Mouse (Mus musculus) kidney, postnatal 0 days (tissue): ENCODE results near the gene Nell1. TPM values are rescaled to one million over a fixed set of nuclear protein-coding genes. Genes with fewer than 3 reads are reported as not detected.

ENCODE experiments used
- ATAC-seq: fragments of 200-750 bp; cut with Nextera tagmentation; replicated peaks from 2 replicates; pipeline ENCODE4 v1.8.0; 2017; ENCODE audit warnings: low read depth, moderate number of reproducible peaks, moderate TSS enrichment, moderate library complexity; ENCODE audit not compliant: low FRiP score
- DNase-seq: peaks from one replicate; pipeline ENCODE4 v3.0.0-alpha.2; 2016; ENCODE audit warnings: low spot score
- H3K27ac ChIP-seq: fragments of 300-500 bp; sonication (generic); 2 replicates; pipeline ENCODE4 v1.5.1; 2014; ENCODE audit warnings: mild to moderate bottlenecking
- H3K27me3 ChIP-seq: fragments of 300-500 bp; sonication (generic); 2 replicates; pipeline ENCODE4 v1.6.1; 2014; ENCODE audit warnings: low read length, mixed read lengths; ENCODE audit not compliant: insufficient read depth
- H3K36me3 ChIP-seq: fragments of 300-500 bp; sonication (generic); 2 replicates; pipeline ENCODE4 v1.6.1; 2014; ENCODE audit warnings: low read length, mixed read lengths; ENCODE audit not compliant: insufficient read depth
- H3K4me1 ChIP-seq: fragments of 300-500 bp; sonication (generic); replicated peaks from 2 replicates; pipeline ENCODE4 v1.6.1; 2014; ENCODE audit warnings: antibody characterized with exemption, low read length, mixed read lengths; ENCODE audit not compliant: insufficient read depth
- H3K4me2 ChIP-seq: fragments of 300-500 bp; sonication (generic); 2 replicates; pipeline ENCODE4 v1.6.1; 2014; ENCODE audit warnings: mild to moderate bottlenecking, low read length, moderate library complexity, mixed read lengths
- H3K4me3 ChIP-seq: fragments of 300-500 bp; sonication (generic); replicated peaks from 2 replicates; pipeline ENCODE4 v1.5.1; 2014; ENCODE audit warnings: low read depth, low read length
- H3K9ac ChIP-seq: fragments of 300-500 bp; sonication (generic); 2 replicates; pipeline ENCODE4 v1.6.1; 2014; ENCODE audit warnings: low read depth, low read length
- H3K9me3 ChIP-seq: fragments of 300-500 bp; sonication (generic); replicated peaks from 2 replicates; pipeline ENCODE4 v1.6.1; 2016; ENCODE audit warnings: low read length, inconsistent platforms, mixed read lengths
- CTCF ChIP-seq: IDR thresholded peaks from 2 replicates; pipeline ENCODE4 v1.5.1; 2016; ENCODE audit warnings: antibody characterized with exemption, low read depth, mild to moderate bottlenecking, moderate library complexity
- WGBS: fragments of 180-500 bp; shearing (Covaris S2); extraction: QIAGEN DNeasy Blood & Tissue Kit; methylation state at CpG from one replicate; pipeline ENCODE4 v1.1.7; 2014; 5-methylcytosine and 5-hydroxymethylcytosine counted together
- polyA plus RNA-seq: library from polyadenylated mRNA; unstranded; fragments of >200 nt; fragmentation: Nextera tagmentation; extraction: Ambion mirVana; gene quantifications from 2 replicates; pipeline ENCODE4 v1.2.1, GENCODE M21; 2015

The Nell1 gene
- polyA plus RNA-seq, 1 experiment from 2014 or later, result 7.4 TPM

DNA sequence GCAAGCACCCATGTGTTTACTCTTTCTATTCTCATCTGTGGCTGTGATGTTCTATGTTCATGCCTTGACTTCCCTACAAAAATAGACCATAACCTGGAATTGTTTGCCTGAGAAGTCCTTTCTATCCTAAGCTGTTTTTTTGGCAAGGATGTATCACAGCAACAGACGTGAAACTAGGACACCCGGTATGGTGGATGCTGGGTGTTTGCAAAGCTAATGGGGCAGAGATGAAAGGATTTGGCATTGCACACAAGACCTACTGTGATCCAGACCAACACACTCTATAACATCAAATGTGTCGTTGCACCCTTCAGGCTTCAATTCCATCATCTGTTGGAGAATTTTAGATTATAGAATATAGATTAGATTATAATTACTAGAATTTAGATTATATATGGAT lies 495.9 kb downstream of the Nell1 start:
- Histone ChIP-seq H3K9me3 (no peaks in the 10 kb centered on the region), H3K4me2 (no peak overlapping the region), H3K36me3 (no peaks in the 10 kb centered on the region), H3K27me3 (no peaks in the 10 kb centered on the region), H3K27ac (no peak overlapping the region), H3K4me3 (no peak overlapping the region), H3K4me1 (no peaks in the 10 kb centered on the region), H3K9ac (no peak overlapping the region)
- DNase-seq (no peak), ATAC-seq (no peak)
- TF ChIP-seq CTCF, result no peak
- 87% methylated on average over 3 of the region's 3 CpGs for WGBS

DNA sequence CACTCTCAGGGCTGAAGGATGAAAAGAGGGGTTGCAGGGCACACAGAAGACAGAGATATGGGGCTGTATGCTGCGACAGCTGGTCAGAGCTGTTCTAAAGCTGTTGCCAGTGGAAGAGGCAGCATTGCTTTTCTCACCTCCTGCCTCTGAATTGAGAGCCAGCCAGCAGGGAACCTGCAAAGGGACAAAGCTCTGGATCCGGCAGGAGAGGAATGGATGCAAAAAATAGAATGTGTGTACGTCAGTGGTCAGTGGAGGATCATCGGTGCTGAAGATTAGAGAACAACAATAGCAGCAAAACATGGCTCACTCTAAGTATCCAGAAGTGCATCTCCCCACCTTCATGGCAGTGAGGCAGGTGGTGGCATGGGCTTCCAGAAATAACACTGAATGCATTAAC lies 507.3 kb downstream of the Nell1 start:
- 88% methylated on average over 4 of the region's 4 CpGs for WGBS
- no peak for TF ChIP-seq CTCF
- no peaks in the 10 kb centered on the region for H3K9me3 ChIP-seq
- ATAC-seq (no peak), DNase-seq (no peak)
- H3K27me3 ChIP-seq, result no peaks in the 10 kb centered on the region
- H3K9ac ChIP-seq, result no peak overlapping the region
- no peaks in the 10 kb centered on the region for H3K4me1 ChIP-seq
- no peak overlapping the region for H3K4me3 ChIP-seq
- no peak overlapping the region for H3K4me2 ChIP-seq
- no peak overlapping the region for H3K27ac ChIP-seq
- no peaks in the 10 kb centered on the region for H3K36me3 ChIP-seq

DNA sequence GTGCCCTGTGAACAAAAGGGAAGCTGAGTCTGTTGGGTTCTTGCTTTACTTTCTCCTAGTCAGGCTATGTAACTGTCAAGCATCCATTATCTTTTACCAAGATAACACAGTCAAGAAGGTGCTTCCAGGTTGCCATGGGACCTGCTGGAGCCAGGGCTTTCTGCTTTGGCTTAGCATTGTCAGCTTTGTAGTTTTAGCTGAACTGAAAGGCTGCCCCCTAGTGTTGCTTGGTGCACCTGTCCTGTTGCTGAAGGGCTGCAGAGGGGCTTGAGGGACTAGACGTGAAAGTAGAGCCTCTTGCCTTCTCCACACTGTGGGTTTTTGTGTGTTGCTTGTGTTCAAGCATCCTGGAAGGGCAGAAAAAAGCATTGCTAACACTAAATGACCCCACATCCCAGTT lies 510.6 kb downstream of the Nell1 start:
- H3K27ac ChIP-seq, result no peak overlapping the region
- ATAC-seq, result no peak
- no peak overlapping the region for H3K9ac ChIP-seq
- no peak overlapping the region for H3K4me3 ChIP-seq
- DNase-seq, result peak; percentile 54
- H3K27me3 ChIP-seq, result no peaks in the 10 kb centered on the region
- H3K36me3 ChIP-seq, result no peaks in the 10 kb centered on the region
- TF ChIP-seq CTCF, result peak; percentile 68
- 34% methylated on average over 1 of the region's 1 CpGs for WGBS
- no peaks in the 10 kb centered on the region for H3K9me3 ChIP-seq
- H3K4me2 ChIP-seq, result no peak overlapping the region
- H3K4me1 ChIP-seq, result no peaks in the 10 kb centered on the region

DNA sequence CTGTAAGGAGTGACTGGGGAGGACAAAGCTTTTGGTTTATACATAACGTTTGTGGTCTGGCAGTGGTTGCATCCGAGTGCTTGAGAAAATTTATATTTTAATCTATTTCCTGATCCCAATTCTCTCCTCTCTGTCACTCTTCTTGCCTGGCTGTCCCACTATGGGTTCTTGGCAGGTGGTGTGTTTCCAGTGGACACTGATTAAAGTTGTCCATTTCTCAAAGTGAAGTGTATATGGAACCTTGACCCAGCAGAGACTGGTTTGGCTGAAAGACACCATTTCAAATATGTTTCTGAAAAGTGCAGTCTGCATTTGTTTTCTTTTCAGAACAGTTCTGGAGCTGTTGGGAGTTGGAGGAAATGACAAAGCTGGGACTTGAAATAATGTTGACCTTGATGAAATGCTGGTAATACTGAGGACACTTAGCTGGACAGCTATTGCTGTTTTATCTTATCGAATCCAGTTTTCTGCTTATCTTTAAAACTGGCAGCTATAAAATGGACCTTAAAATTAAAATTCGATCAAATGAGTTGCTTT lies 512.3 kb downstream of the Nell1 start:
- H3K4me2 ChIP-seq, result no peak overlapping the region
- no peaks in the 10 kb centered on the region for H3K27me3 ChIP-seq
- 74% methylated on average over 4 of the region's 4 CpGs for WGBS
- TF ChIP-seq CTCF, result no peak
- no peak overlapping the region for H3K4me3 ChIP-seq
- DNase-seq (peak; percentile 19), ATAC-seq (no peak)
- H3K4me1 ChIP-seq, result no peaks in the 10 kb centered on the region
- no peaks in the 10 kb centered on the region for H3K36me3 ChIP-seq
- H3K9me3 ChIP-seq, result no peaks in the 10 kb centered on the region
- no peak overlapping the region for H3K27ac ChIP-seq
- no peak overlapping the region for H3K9ac ChIP-seq

DNA sequence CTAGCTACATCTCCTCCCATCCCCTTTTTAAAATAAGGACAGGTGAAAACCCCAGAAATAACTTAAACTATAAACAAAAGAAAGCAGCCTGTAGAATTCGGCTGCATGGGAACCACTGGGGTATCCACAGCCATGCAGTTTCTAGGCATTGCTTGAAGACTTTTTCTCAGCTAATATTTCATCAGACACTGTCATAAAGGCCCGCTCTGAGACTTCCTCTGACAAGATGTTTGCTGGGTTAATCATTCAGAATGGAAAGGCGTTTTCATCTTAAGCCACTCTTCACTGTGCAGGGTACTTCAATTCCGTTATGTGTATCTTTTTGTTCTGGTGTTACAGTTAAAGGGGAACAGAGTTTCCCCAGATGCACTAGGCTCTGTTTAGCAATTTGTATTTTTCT lies 526.9 kb downstream of the Nell1 start:
- TF ChIP-seq CTCF, result no peak

DNA sequence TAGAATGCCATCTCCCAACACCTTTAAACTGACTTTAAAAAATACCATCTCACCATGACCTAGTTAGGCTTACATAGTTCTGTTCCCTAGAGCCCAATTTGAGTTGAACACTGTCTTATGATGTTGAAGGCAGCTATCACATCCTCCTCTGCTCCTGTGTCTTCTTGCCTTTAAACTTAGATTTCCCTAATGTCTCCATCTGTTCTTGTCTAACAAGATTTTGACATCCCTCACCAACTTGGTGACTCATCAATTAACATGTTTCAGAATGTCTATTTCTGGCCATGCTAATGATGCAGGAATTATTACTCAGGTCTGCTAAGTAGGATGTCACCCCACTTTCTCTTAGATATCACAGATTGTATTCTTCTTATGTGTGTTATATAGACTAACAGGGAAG lies 532.4 kb downstream of the Nell1 start:
- Histone ChIP-seq H3K9ac (no peak overlapping the region), H3K9me3 (no peaks in the 10 kb centered on the region), H3K27me3 (no peaks in the 10 kb centered on the region), H3K4me2 (no peak overlapping the region), H3K27ac (no peak overlapping the region), H3K4me1 (no peaks in the 10 kb centered on the region), H3K4me3 (no peak overlapping the region), H3K36me3 (no peaks in the 10 kb centered on the region)
- DNase-seq, result no peak
- no peak for ATAC-seq
- TF ChIP-seq CTCF, result no peak

More for the DNA sequence above, 526.9 kb downstream of the Nell1 start:
- ATAC-seq (no peak), DNase-seq (no peak)
- no peak overlapping the region for H3K27ac ChIP-seq
- H3K4me3 ChIP-seq, result no peak overlapping the region
- no peaks in the 10 kb centered on the region for H3K27me3 ChIP-seq
- H3K9ac ChIP-seq, result no peak overlapping the region
- H3K36me3 ChIP-seq, result no peaks in the 10 kb centered on the region
- no peaks in the 10 kb centered on the region for H3K9me3 ChIP-seq
- no peaks in the 10 kb centered on the region for H3K4me1 ChIP-seq
- 75% methylated on average over 4 of the region's 4 CpGs for WGBS
- no peak overlapping the region for H3K4me2 ChIP-seq

DNA sequence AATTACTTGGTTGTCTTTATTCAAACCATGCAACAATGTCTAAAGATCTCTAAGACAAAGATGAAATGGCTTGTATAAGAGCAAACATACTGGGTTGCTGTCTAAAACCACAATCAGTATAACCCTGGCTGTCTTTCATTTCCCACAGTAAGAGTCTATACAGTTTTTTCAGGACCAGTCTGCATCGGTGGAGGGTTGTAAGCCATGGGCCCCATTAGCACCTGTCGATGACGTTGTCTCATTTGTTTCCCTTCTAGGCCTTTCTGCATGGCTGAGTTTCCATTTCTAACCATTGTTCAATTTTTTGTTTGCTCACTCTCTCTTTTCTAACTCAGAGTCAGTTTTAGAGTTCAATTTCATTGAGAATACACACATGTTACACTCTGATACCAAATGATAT lies 540.2 kb downstream of the Nell1 start:
- no peak overlapping the region for H3K9ac ChIP-seq
- ATAC-seq (no peak), DNase-seq (no peak)
- H3K4me1 ChIP-seq, result no peaks in the 10 kb centered on the region
- no peak overlapping the region for H3K4me2 ChIP-seq
- no peaks in the 10 kb centered on the region for H3K9me3 ChIP-seq
- 88% methylated on average over 3 of the region's 3 CpGs for WGBS
- no peaks in the 10 kb centered on the region for H3K36me3 ChIP-seq
- H3K27me3 ChIP-seq, result no peaks in the 10 kb centered on the region
- H3K4me3 ChIP-seq, result no peak overlapping the region
- no peak overlapping the region for H3K27ac ChIP-seq
- no peak for TF ChIP-seq CTCF
